Mouse (Mus musculus): ENCODE data around the gene Gng2. TPM values are rescaled to one million over a fixed set of nuclear protein-coding genes. Genes with fewer than 3 reads are reported as not detected.

The Gng2 gene
- polyA plus RNA-seq, 2 experiments = 40.5 to 52.3 TPM

DNA sequence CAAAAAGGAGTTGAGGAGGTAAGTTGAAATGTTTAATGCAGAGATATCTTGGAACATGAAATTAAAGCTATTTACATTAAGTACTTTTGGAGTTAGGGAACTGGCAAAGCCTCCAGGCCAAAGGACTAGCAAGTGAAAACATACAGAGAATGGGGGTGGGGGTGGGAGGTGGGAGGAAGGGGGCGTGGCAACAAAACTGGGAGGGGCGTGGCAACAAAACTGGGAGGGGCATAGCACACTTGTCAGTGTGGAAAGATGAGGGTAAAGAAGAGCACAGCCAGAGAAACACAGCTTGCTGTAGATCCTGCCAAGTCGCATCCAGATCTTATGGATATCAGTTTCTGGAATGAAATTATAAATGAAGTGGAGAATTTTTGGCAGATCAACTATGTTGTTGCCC, 30.0 kb upstream of the Gng2 start:
- no peak for ATAC-seq (ENCODE audit: low FRiP score, low read depth)
- H3K4me3 ChIP-seq (replicated peaks; ENCODE audit: low read length) = no peak overlapping the region

DNA sequence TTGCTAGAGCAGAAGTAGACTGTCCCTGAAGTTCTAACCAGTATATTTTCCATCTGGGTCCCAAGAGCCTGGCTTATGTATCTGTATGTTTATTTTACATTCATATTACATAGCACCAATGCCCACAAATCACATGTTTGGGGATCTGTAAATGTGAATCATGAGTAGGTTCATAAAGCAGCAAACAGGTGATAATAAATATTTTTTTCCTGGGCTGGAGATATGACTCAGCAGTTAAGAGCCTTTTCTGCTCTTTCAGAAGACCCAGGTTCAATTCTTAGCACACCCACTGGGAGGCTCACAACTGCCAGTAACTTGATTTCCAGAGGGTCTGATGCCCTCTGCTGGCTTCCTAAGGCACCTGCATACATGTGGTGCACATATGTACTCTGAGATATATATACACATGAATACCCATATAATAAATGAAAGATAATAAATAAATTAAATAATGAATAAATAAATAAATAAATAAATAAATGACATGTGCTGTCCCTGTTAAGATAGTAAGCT, 27.4 kb upstream of the Gng2 start:
- no peaks in the 10 kb centered on the region for H3K27me3 ChIP-seq (ENCODE audit: control insufficient read depth, insufficient read depth, low read length)
- H3K27ac ChIP-seq (replicated peaks; ENCODE audit: low read depth, low read length) = no peak overlapping the region
- no peak for ATAC-seq (ENCODE audit: low FRiP score, low read depth)
- no peak for DNase-seq (ENCODE audit: low spot score)
- no peak overlapping the region for H3K4me2 ChIP-seq (replicated peaks; ENCODE audit: low read depth, low read length, severe bottlenecking)
- no peaks in the 10 kb centered on the region for H3K4me1 ChIP-seq (ENCODE audit: control insufficient read depth, insufficient read depth, low read length)
- H3K9ac ChIP-seq (ENCODE audit: low read depth, low read length, severe bottlenecking) = no peak overlapping the region
- no peak overlapping the region for H3K4me3 ChIP-seq (replicated peaks; ENCODE audit: low read length)
- no peak for TF ChIP-seq POLR2A (IDR thresholded peaks at IDR 0.05; ENCODE audit: borderline replicate concordance, extremely low read depth, insufficient read depth, insufficient read length)
- H3K36me3 ChIP-seq (ENCODE audit: control insufficient read depth, insufficient read depth, low read length) = no peaks in the 10 kb centered on the region
- H3K9me3 ChIP-seq (ENCODE audit: control insufficient read depth, low read length) = no peaks in the 10 kb centered on the region

More for the DNA sequence above, 30.0 kb upstream of the Gng2 start:
- Histone ChIP-seq H3K4me1 (ENCODE audit: control insufficient read depth, insufficient read depth, low read length) (no peaks in the 10 kb centered on the region), H3K9ac (ENCODE audit: low read depth, low read length, severe bottlenecking) (no peak overlapping the region), H3K4me2 (replicated peaks; ENCODE audit: low read depth, low read length, severe bottlenecking) (no peak overlapping the region), H3K36me3 (ENCODE audit: control insufficient read depth, insufficient read depth, low read length) (no peaks in the 10 kb centered on the region), H3K9me3 (ENCODE audit: control insufficient read depth, low read length) (no peaks in the 10 kb centered on the region), H3K27ac (replicated peaks; ENCODE audit: low read depth, low read length) (no peak overlapping the region), H3K27me3 (ENCODE audit: control insufficient read depth, insufficient read depth, low read length) (no peaks in the 10 kb centered on the region)
- TF ChIP-seq POLR2A (IDR thresholded peaks at IDR 0.05; ENCODE audit: borderline replicate concordance, extremely low read depth, insufficient read depth, insufficient read length) = no peak
- DNase-seq (ENCODE audit: low spot score) = no peak
- WGBS = 65% methylated on average over 3 of the region's 3 CpGs

DNA sequence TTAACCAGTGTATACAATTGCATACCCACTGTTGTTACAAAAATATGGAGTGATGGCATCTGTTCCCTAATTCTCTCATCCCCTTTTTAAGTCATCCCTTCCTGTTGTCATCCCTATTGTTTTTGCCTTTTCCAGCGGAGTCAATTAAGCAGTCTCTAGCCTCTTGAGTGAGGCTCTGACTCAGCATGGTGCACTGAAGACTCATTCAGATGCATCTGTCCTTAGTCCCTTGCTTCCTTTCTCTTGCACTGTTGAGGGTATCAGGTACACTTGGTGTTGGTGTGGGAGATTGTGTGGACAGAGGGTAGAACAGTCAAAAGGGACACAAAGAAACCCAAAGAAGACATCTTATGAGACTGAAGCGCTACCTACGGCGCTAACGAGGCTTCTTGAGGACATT, 19.4 kb upstream of the Gng2 start:
- H3K4me3 ChIP-seq (replicated peaks; ENCODE audit: low read length) = no peak overlapping the region
- H3K9me3 ChIP-seq (ENCODE audit: control insufficient read depth, low read length) = no peaks in the 10 kb centered on the region
- H3K36me3 ChIP-seq (ENCODE audit: control insufficient read depth, insufficient read depth, low read length) = no peaks in the 10 kb centered on the region
- H3K9ac ChIP-seq (ENCODE audit: low read depth, low read length, severe bottlenecking) = no peak overlapping the region
- no peak overlapping the region for H3K4me2 ChIP-seq (replicated peaks; ENCODE audit: low read depth, low read length, severe bottlenecking)
- no peaks in the 10 kb centered on the region for H3K4me1 ChIP-seq (ENCODE audit: control insufficient read depth, insufficient read depth, low read length)
- H3K27ac ChIP-seq (replicated peaks; ENCODE audit: low read depth, low read length) = no peak overlapping the region
- 90% methylated on average over 5 of the region's 5 CpGs for WGBS
- TF ChIP-seq POLR2A (IDR thresholded peaks at IDR 0.05; ENCODE audit: borderline replicate concordance, extremely low read depth, insufficient read depth, insufficient read length) = no peak
- no peaks in the 10 kb centered on the region for H3K27me3 ChIP-seq (ENCODE audit: control insufficient read depth, insufficient read depth, low read length)
- no peak for DNase-seq (ENCODE audit: low spot score)
- no peak for ATAC-seq (ENCODE audit: low FRiP score, low read depth)

DNA sequence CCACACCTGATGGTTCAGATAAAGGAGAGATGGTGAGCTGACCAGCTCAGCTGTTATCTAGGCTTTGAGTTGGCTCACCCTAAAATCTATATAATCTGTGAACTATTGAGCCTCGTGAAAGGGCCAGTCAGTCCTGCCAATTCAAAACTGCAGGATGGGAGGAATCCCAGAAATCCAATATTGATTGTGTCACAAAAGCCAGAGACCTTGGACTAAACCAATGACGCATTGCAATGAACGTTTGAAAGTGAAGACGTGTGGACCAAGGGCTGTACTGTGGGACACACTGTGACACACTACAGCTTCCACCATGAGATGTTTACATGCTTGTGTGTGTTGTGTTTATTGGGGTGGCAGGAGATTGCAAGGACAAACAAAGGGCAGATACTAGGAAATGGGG, 18.5 kb upstream of the Gng2 start:
- no peak for DNase-seq (ENCODE audit: low spot score)
- Histone ChIP-seq H3K4me3 (replicated peaks; ENCODE audit: low read length) (no peak overlapping the region), H3K4me1 (ENCODE audit: control insufficient read depth, insufficient read depth, low read length) (no peaks in the 10 kb centered on the region), H3K27me3 (ENCODE audit: control insufficient read depth, insufficient read depth, low read length) (no peaks in the 10 kb centered on the region), H3K9me3 (ENCODE audit: control insufficient read depth, low read length) (no peaks in the 10 kb centered on the region), H3K9ac (ENCODE audit: low read depth, low read length, severe bottlenecking) (no peak overlapping the region), H3K4me2 (replicated peaks; ENCODE audit: low read depth, low read length, severe bottlenecking) (no peak overlapping the region), H3K27ac (replicated peaks; ENCODE audit: low read depth, low read length) (no peak overlapping the region), H3K36me3 (ENCODE audit: control insufficient read depth, insufficient read depth, low read length) (no peaks in the 10 kb centered on the region)
- 88% methylated on average over 4 of the region's 4 CpGs for WGBS
- no peak for TF ChIP-seq POLR2A (IDR thresholded peaks at IDR 0.05; ENCODE audit: borderline replicate concordance, extremely low read depth, insufficient read depth, insufficient read length)
- ATAC-seq (ENCODE audit: low FRiP score, low read depth) = no peak

DNA sequence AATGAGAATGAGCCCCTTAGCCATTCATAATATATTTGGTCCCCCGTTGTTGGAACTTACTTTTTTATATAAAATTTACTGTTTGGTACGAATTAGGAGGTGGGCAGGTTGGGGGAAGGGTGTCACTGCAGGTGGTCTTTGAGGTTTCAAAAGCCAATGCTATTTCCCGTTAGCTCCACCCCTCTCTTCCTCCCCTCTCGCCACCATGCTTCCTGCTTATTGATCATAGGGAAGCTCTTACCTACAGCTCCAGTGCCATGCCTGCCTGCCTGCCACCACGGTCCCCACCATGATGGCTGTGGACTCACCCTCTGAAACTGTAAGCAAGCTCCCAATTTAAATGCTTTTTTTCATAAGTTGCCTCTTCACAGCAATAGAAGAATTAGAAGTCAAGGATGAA, 16.6 kb upstream of the Gng2 start:
- Histone ChIP-seq H3K27me3 (ENCODE audit: control insufficient read depth, insufficient read depth, low read length) (no peaks in the 10 kb centered on the region), H3K9me3 (ENCODE audit: control insufficient read depth, low read length) (no peaks in the 10 kb centered on the region), H3K4me2 (replicated peaks; ENCODE audit: low read depth, low read length, severe bottlenecking) (no peak overlapping the region), H3K36me3 (ENCODE audit: control insufficient read depth, insufficient read depth, low read length) (no peaks in the 10 kb centered on the region), H3K9ac (ENCODE audit: low read depth, low read length, severe bottlenecking) (no peak overlapping the region), H3K4me3 (replicated peaks; ENCODE audit: low read length) (no peak overlapping the region), H3K4me1 (ENCODE audit: control insufficient read depth, insufficient read depth, low read length) (no peaks in the 10 kb centered on the region), H3K27ac (replicated peaks; ENCODE audit: low read depth, low read length) (no peak overlapping the region)
- WGBS = 57% methylated on average over 5 of the region's 5 CpGs
- ATAC-seq (ENCODE audit: low FRiP score, low read depth) = no peak
- DNase-seq (ENCODE audit: low spot score) = no peak
- no peak for TF ChIP-seq POLR2A (IDR thresholded peaks at IDR 0.05; ENCODE audit: borderline replicate concordance, extremely low read depth, insufficient read depth, insufficient read length)

DNA sequence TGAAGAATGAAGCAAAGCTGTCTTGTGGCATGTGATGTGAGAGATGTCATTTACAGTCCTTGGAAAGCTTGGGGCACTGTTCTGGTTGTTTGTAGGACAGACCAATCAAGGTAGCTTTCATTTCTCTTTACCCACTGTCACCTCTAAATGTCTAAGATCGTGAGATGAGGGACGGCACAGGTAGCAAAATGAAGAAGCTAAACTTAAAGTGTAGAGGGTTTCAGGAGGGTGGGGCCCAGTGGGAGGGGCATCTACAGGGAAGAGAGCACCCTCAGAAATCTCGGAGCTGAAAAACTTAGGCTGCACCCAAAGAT, 16.1 kb upstream of the Gng2 start:
- no peaks in the 10 kb centered on the region for H3K4me1 ChIP-seq (ENCODE audit: control insufficient read depth, insufficient read depth, low read length)
- H3K4me3 ChIP-seq (replicated peaks; ENCODE audit: low read length) = no peak overlapping the region
- H3K4me2 ChIP-seq (replicated peaks; ENCODE audit: low read depth, low read length, severe bottlenecking) = no peak overlapping the region
- 80% methylated on average over 3 of the region's 3 CpGs for WGBS
- no peak overlapping the region for H3K9ac ChIP-seq (ENCODE audit: low read depth, low read length, severe bottlenecking)
- no peak for TF ChIP-seq POLR2A (IDR thresholded peaks at IDR 0.05; ENCODE audit: borderline replicate concordance, extremely low read depth, insufficient read depth, insufficient read length)
- ATAC-seq (ENCODE audit: low FRiP score, low read depth) (no peak), DNase-seq (ENCODE audit: low spot score) (no peak)
- H3K9me3 ChIP-seq (ENCODE audit: control insufficient read depth, low read length) = no peaks in the 10 kb centered on the region
- H3K27ac ChIP-seq (replicated peaks; ENCODE audit: low read depth, low read length) = no peak overlapping the region
- no peaks in the 10 kb centered on the region for H3K36me3 ChIP-seq (ENCODE audit: control insufficient read depth, insufficient read depth, low read length)
- H3K27me3 ChIP-seq (ENCODE audit: control insufficient read depth, insufficient read depth, low read length) = no peaks in the 10 kb centered on the region

All from limb, embryonic 14.5 days (tissue).